Mouse (Mus musculus) liver, embryonic 16.5 days (tissue): ENCODE data around the gene Notch1. TPM values are rescaled to one million over a fixed set of nuclear protein-coding genes. Genes with fewer than 3 reads are reported as not detected.
A peak's percentile ranks its signal among the peaks of the same experiment; 100 is the strongest.

ENCODE experiments used
- ATAC-seq: fragments of 200-750 bp; cut with Nextera tagmentation; 2 replicates; pipeline ENCODE4 v1.8.0; 2017; ENCODE audit warnings: low read depth, mild to moderate bottlenecking, moderate number of reproducible peaks, moderate library complexity
- H3K27ac ChIP-seq: fragments of 300-500 bp; sonication (generic); 2 replicates; pipeline ENCODE4 v1.5.1; 2014; ENCODE audit warnings: mild to moderate bottlenecking, low read length
- H3K27me3 ChIP-seq: fragments of 300-500 bp; sonication (generic); 2 replicates; pipeline ENCODE4 v1.6.1; 2014; ENCODE audit warnings: low read depth, low read length, mixed read lengths; ENCODE audit not compliant: control insufficient read depth, insufficient read depth
- H3K36me3 ChIP-seq: fragments of 300-500 bp; sonication (generic); 2 replicates; pipeline ENCODE4 v1.6.1; 2014; ENCODE audit warnings: mild to moderate bottlenecking; ENCODE audit not compliant: control insufficient read depth, insufficient read depth
- H3K4me1 ChIP-seq: fragments of 300-500 bp; sonication (generic); 2 replicates; pipeline ENCODE4 v1.6.1; 2014; ENCODE audit warnings: low read depth, low read length, mixed read lengths; ENCODE audit not compliant: control insufficient read depth
- H3K4me2 ChIP-seq: fragments of 300-500 bp; sonication (generic); 2 replicates; pipeline ENCODE4 v1.6.1; 2014; ENCODE audit warnings: low read depth, low read length, mixed read lengths
- H3K4me3 ChIP-seq: fragments of 300-500 bp; sonication (generic); 2 replicates; pipeline ENCODE4 v1.5.1; 2014; ENCODE audit warnings: low read depth, mild to moderate bottlenecking, low read length
- H3K9ac ChIP-seq: fragments of 300-500 bp; sonication (generic); 2 replicates; pipeline ENCODE4 v1.6.1; 2014; ENCODE audit warnings: low read depth, low read length
- H3K9me3 ChIP-seq: fragments of 300-500 bp; sonication (generic); replicated peaks from 2 replicates; pipeline ENCODE4 v1.6.1; 2016; ENCODE audit warnings: low read length; ENCODE audit not compliant: control insufficient read depth
- WGBS: fragments of 180-500 bp; shearing (Covaris S2); extraction: QIAGEN DNeasy Blood & Tissue Kit; methylation state at CpG from one replicate; pipeline ENCODE4 v1.1.7; 2014; ENCODE audit not compliant: insufficient replicate concordance; 5-methylcytosine and 5-hydroxymethylcytosine counted together
- polyA plus RNA-seq: library from polyadenylated mRNA; unstranded; fragments of >200 nt; fragmentation: Nextera tagmentation; extraction: Ambion mirVana; gene quantifications from 2 replicates; pipeline ENCODE4 v1.2.1, GENCODE M21; 2015

The Notch1 gene
- polyA plus RNA-seq, 1 experiment from 2014 or later: 2.8 TPM

DNA sequence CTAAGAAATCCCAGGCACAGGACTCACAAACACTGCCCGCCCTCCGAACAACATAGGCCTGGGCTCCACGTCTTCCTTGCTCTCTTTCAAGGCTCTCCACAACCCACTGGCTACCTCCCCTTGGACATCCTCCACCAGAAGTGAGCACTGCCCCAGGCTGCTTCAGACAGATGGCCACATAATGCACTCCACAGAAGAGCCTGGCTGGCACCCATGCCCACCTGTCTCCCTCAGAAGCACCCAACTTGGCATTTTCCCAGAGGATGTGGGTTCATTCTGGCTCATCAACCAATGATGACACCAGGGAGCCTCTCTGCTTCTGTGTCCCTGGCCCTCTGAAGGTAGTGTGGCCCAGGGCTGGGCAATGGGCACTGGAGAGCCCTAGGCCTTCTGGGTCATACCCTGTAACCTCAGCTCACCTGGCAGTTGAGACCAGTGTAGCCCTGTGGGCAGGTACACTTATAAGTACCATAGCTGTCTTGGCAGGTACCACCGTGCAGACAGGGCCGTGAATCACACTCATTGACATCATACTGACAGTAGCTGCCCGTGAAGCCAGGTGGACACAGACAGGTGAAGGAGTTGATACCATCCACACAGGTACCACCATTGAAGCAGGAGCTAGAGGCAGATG lies 44.7 kb downstream of the Notch1 start:
- H3K36me3 ChIP-seq: peaks cover 15% of the 10 kb centered on the region
- H3K4me2 ChIP-seq: no peak overlapping the region
- no peak overlapping the region for H3K4me3 ChIP-seq
- no peak overlapping the region for H3K27ac ChIP-seq
- H3K9ac ChIP-seq: no peak overlapping the region
- no peaks in the 10 kb centered on the region for H3K9me3 ChIP-seq
- peaks cover 3% of the 10 kb centered on the region; the same call in 1 of the 2 replicates for H3K4me1 ChIP-seq
- WGBS: 62% methylated on average over 6 of the region's 6 CpGs
- no peaks in the 10 kb centered on the region for H3K27me3 ChIP-seq
- ATAC-seq: no peak

GRCm38 (mm10) chr2:26470967-26471366 lies 45.5 kb downstream of the Notch1 start:
- H3K4me2 ChIP-seq: no peak overlapping the region
- WGBS: 74% methylated on average over 17 of the region's 17 CpGs
- H3K27ac ChIP-seq: no peak overlapping the region
- H3K9me3 ChIP-seq: no peaks in the 10 kb centered on the region
- peaks cover 3% of the 10 kb centered on the region; the same call in 1 of the 2 replicates for H3K4me1 ChIP-seq
- H3K9ac ChIP-seq: no peak overlapping the region
- no peak overlapping the region for H3K4me3 ChIP-seq
- no peak for ATAC-seq
- peaks cover 15% of the 10 kb centered on the region for H3K36me3 ChIP-seq
- no peaks in the 10 kb centered on the region for H3K27me3 ChIP-seq

DNA sequence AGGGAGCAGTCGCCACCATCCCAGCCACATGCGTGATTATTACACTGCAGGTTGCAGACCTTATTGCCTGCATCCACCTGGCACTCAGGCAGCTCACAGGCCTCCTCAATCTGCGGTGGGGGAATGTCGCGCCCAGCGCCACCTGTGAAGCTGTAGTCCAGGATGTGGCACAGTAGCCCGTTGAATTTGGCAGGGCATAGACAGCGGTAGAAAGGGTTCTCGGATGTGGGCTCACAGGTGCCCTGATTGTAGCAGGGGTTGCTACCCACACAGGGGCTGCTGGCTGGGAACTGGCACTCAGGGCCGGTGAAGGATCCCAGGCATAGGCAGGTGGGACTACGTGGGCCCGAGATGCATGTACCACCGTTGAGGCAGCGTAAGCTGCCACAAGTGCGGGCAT lies 48.1 kb downstream of the Notch1 start:
- no peak for ATAC-seq
- H3K4me1 ChIP-seq: no peaks in the 10 kb centered on the region
- peaks cover 16% of the 10 kb centered on the region for H3K36me3 ChIP-seq
- H3K9ac ChIP-seq: no peak overlapping the region
- H3K27me3 ChIP-seq: no peaks in the 10 kb centered on the region
- WGBS: 83% methylated on average over 15 of the region's 15 CpGs
- H3K4me2 ChIP-seq: no peak overlapping the region
- H3K27ac ChIP-seq: no peak overlapping the region
- no peaks in the 10 kb centered on the region for H3K9me3 ChIP-seq
- no peak overlapping the region for H3K4me3 ChIP-seq

DNA sequence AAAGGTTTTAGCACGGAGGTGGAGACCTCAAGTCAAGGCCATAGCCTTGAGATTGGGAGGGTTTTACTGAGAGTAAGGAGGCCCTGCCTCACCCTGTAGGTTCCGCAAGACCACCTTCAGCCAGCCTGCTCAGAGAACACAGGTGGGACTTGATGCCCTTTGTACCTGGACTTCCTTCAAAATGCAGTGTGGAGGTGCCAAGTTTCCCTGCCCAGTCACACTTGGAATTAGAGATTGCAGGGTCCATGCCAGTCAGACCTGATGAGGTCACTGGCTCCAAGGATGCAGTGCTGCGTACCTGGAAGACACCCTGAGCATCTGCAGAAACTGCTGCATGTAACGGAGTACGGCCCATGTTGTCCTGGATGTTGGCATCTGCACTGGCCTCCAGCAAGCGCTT lies 53.1 kb downstream of the Notch1 start:
- Histone ChIP-seq H3K27me3 (no peaks in the 10 kb centered on the region), H3K4me1 (peaks cover 6% of the 10 kb centered on the region), H3K36me3 (peaks cover 12% of the 10 kb centered on the region), H3K9me3 (no peaks in the 10 kb centered on the region), H3K4me3 (no peak overlapping the region), H3K27ac (no peak overlapping the region), H3K4me2 (no peak overlapping the region), H3K9ac (no peak overlapping the region)
- no peak for ATAC-seq
- WGBS: 80% methylated on average over 6 of the region's 6 CpGs

DNA sequence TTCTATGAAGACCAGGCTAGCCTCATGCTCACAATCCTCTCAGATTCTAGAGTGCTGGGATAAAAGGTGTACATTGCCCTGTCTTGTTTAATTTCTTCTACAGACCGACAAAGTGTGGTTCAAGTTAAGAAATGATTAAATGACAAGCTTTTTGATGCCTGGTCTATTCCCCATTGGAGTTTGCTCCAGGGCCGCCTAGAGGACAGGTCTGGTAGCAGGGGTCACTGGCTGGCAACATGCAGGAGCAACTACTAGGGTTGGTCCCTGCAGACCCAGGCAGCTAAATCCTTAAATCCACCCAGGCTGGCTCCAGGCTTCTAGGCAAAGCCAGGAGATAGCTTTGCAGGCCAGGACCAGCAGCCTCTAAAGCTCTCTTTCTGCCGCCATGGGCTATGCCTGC lies 53.5 kb downstream of the Notch1 start:
- no peak overlapping the region for H3K9ac ChIP-seq
- no peak overlapping the region for H3K4me2 ChIP-seq
- H3K27me3 ChIP-seq: no peaks in the 10 kb centered on the region
- peaks cover 12% of the 10 kb centered on the region for H3K36me3 ChIP-seq
- H3K4me3 ChIP-seq: no peak overlapping the region
- no peaks in the 10 kb centered on the region for H3K9me3 ChIP-seq
- no peak overlapping the region for H3K27ac ChIP-seq
- peaks cover 8% of the 10 kb centered on the region for H3K4me1 ChIP-seq
- ATAC-seq: no peak
- WGBS: 59% methylated on average over 3 of the region's 3 CpGs

GRCm38 (mm10) chr2:26461667-26462066 lies 54.8 kb downstream of the Notch1 start:
- ATAC-seq: peak; percentile 22; the same call in 1 of the 2 replicates
- Histone ChIP-seq H3K4me2 (no peak overlapping the region), H3K4me1 (peaks cover 8% of the 10 kb centered on the region), H3K27me3 (no peaks in the 10 kb centered on the region), H3K9ac (no peak overlapping the region), H3K9me3 (no peaks in the 10 kb centered on the region), H3K4me3 (no peak overlapping the region), H3K36me3 (peaks cover 4% of the 10 kb centered on the region), H3K27ac (no peak overlapping the region)
- 69% methylated on average over 5 of the region's 5 CpGs for WGBS

GRCm38 (mm10) chr2:26460837-26461236 lies 55.6 kb downstream of the Notch1 start:
- ATAC-seq: no peak
- WGBS: 77% methylated on average over 13 of the region's 13 CpGs
- no peaks in the 10 kb centered on the region for H3K9me3 ChIP-seq
- no peak overlapping the region for H3K9ac ChIP-seq
- no peak overlapping the region for H3K4me3 ChIP-seq
- H3K4me1 ChIP-seq: peaks cover 8% of the 10 kb centered on the region
- H3K36me3 ChIP-seq: peaks cover 4% of the 10 kb centered on the region
- H3K27ac ChIP-seq: no peak overlapping the region
- no peaks in the 10 kb centered on the region for H3K27me3 ChIP-seq
- no peak overlapping the region for H3K4me2 ChIP-seq

DNA sequence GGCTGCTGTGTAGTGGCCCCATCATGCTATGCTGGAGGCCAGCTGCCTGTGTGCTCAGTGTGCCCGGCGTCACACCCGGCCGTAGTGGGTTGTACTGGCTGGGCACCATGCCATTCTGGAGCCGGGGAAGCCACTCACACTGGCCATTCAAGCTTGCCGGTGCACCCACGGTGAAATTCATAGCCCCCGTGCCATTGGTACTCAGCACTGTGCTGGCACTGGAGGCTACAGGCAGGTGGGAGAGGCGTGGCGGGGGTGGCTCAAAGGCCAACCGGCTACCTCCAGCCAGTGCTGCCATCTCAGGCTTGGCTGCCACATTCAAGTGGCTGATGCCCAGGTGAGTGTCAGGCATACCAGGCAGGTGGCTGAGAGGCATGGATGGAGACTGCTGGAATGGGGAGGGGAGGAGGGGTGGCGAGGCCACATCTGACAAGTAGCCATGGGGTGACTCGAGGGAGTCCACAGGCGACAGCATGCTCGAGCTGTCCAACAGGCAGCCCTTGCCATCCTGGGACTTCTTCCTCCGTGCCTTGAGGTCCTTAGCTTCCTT lies 56.3 kb downstream of the Notch1 start:
- H3K36me3 ChIP-seq: peaks cover 4% of the 10 kb centered on the region
- no peak overlapping the region for H3K27ac ChIP-seq
- no peak for ATAC-seq
- no peak overlapping the region for H3K9ac ChIP-seq
- no peak overlapping the region for H3K4me2 ChIP-seq
- H3K9me3 ChIP-seq: no peaks in the 10 kb centered on the region
- H3K27me3 ChIP-seq: no peaks in the 10 kb centered on the region
- H3K4me1 ChIP-seq: peaks cover 8% of the 10 kb centered on the region
- 80% methylated on average over 16 of the region's 16 CpGs for WGBS
- H3K4me3 ChIP-seq: no peak overlapping the region

DNA sequence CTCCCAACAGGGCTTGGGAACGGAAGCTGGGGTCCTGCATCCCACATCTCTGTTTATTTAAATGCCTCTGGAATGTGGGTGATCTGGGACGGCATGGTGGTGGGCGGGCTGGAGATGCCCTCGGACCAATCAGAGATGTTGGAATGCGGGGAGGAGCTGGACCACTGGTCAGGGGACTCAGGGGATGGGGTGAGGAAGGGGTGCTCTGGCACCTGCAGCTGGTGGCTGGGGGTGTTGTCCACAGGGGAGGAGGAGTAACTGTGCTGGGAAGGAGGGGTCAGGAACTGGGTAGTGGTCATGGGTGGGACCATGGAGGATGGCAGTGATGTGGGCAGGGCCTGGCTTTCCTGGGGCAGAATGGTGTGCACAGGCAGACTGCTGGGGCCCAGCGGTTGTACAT lies 57.0 kb downstream of the Notch1 start:
- peaks cover 4% of the 10 kb centered on the region for H3K36me3 ChIP-seq
- no peak overlapping the region for H3K27ac ChIP-seq
- H3K9me3 ChIP-seq: no peaks in the 10 kb centered on the region
- no peak for ATAC-seq
- H3K27me3 ChIP-seq: no peaks in the 10 kb centered on the region
- H3K4me1 ChIP-seq: peaks cover 8% of the 10 kb centered on the region
- H3K4me3 ChIP-seq: no peak overlapping the region
- 62% methylated on average over 6 of the region's 6 CpGs for WGBS
- H3K9ac ChIP-seq: no peak overlapping the region
- H3K4me2 ChIP-seq: no peak overlapping the region
